Mouse (Mus musculus) liver, adult 2 months (tissue): ENCODE measurements around the gene Mitf.

Source experiments
- CTCF ChIP-seq: fragments of 200-500 bp; IDR thresholded peaks from 2 replicates; pipeline ENCODE4 v1.5.1; 2011; ENCODE audit warnings: low read depth, low read length, control low read depth
- POLR2A ChIP-seq: fragments of 200-500 bp; IDR thresholded peaks from 2 replicates; pipeline ENCODE4 v1.6.1; 2011; ENCODE audit warnings: low read length, control low read depth; ENCODE audit not compliant: insufficient read depth; ENCODE audit errors: extremely low read depth

- TF ChIP-seq CTCF (no peak), POLR2A (no peak)
These were observed 49.6 kb downstream of the Mitf start for GRCm38 (mm10) chr6:97856502-97856901.
